Mouse (Mus musculus): ENCODE measurements around the gene Crxos. TPM values are rescaled to one million over a fixed set of nuclear protein-coding genes. Genes with fewer than 3 reads are reported as not detected.
A peak's percentile ranks its signal among the peaks of the same experiment; 100 is the strongest.

The Crxos gene
- polyA plus RNA-seq, 1 experiment: not detected

DNA sequence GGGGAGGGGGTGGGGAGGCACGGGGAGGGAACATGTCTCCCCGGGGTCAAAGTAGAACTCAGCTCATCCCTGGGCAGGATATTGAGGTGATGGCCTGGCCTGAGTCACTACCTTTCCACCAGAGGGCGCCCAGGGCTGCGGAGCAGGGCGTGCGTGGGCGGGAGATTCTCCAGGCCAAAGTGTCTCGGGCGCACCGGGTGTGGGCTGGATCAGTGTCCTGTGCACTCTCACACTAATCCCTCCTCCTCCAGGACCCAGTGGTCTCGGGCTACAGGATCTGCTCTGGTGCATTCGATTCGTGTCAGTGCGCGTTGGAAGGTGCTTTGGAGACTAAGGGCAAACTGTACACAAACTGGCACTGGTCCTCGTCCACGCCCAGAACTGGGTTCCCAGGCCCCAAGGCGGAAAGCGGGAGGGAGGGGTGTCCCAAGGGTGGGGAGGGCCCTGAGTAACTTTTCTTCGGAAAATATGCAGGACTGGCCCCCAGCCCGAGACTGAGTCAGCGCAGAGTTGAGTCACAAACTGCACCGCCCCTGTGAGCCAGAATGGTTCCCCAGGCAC is 66.0 kb downstream of the Crxos start:
- H3K4me3 ChIP-seq (ENCODE audit: low read depth, low read length): peak overlapping the region; percentile 38
- H3K27me3 ChIP-seq (ENCODE audit: control insufficient read depth, insufficient read depth, low read length, poor library complexity, severe bottlenecking): no peaks in the 10 kb centered on the region
- H3K27ac ChIP-seq (ENCODE audit: insufficient read depth, low read length): no peak overlapping the region

DNA sequence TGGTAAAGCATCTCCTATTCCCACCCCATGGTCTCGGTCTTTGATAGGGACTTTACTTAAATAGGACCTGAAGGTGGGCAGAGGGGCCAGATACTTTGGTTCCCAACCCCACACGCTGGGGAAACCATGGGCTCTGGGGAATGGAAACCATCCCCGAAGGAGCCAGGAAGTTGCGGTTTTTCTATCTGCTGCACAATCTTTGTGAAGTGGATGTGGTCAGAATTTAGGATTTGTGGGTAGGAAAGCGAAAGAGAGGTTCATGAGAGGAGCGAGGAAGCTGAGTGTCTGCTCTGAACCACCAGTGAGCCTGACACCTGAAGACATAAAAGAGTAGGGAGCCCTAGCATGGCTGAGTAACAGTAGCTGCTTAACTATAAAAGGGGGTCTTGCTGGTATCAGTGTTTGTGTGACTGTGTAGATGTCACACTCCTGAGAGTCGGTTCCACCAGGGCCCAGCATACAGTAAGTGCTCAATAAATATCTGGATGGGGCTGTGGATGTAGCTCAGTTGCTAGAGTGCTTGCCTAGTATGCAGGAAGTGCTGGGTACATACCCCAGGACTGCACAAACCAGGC is 66.9 kb downstream of the Crxos start:
- H3K9ac ChIP-seq (ENCODE audit: low read depth, poor library complexity, severe bottlenecking): no peak overlapping the region
- peaks cover 1% of the 10 kb centered on the region for H3K36me3 ChIP-seq (ENCODE audit: control insufficient read depth, insufficient read depth, low read length, poor library complexity, severe bottlenecking)
- no peaks in the 10 kb centered on the region for H3K9me3 ChIP-seq (replicated peaks; ENCODE audit: control insufficient read depth, insufficient read depth, low read length, poor library complexity, severe bottlenecking)

More for the DNA sequence above, 66.0 kb downstream of the Crxos start:
- TF ChIP-seq CTCF (IDR thresholded peaks at IDR 0.05; ENCODE audit: low read depth, low read length): peak; percentile 78
- TF ChIP-seq POLR2A (IDR thresholded peaks at IDR 0.05; ENCODE audit: insufficient read depth, low read length): no peak
- H3K4me1 ChIP-seq (ENCODE audit: control insufficient read depth, insufficient read depth, low read length): peaks cover 3% of the 10 kb centered on the region
- H3K9me3 ChIP-seq (replicated peaks; ENCODE audit: control insufficient read depth, insufficient read depth, low read length, poor library complexity, severe bottlenecking): no peaks in the 10 kb centered on the region
- peak overlapping the region; percentile 10 for H3K9ac ChIP-seq (ENCODE audit: low read depth, poor library complexity, severe bottlenecking)
- peaks cover 10% of the 10 kb centered on the region for H3K36me3 ChIP-seq (ENCODE audit: control insufficient read depth, insufficient read depth, low read length, poor library complexity, severe bottlenecking)

DNA sequence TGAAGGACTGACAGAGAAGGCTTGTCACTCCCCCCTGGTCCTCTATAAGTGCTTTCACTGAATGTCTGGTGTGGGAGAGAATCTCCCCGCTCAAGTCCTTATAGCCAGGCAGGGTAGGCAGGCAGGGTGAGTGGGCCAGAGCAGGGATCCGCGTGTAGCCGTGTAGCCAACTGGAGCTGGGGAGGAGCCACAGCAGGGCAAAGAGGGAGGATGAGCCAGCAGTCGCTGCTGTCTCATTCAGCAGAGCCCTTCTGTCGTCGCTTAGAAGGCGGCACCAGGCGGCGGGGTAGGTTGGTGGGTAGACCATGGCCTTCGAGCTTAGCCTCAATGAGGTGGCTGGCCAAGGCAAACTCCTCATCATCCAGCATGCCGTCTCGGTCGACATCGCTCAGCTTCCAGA is 67.6 kb downstream of the Crxos start:
- no peaks in the 10 kb centered on the region for H3K36me3 ChIP-seq (ENCODE audit: control insufficient read depth, insufficient read depth, low read length, poor library complexity, severe bottlenecking)
- no peak overlapping the region; the same call in 1 of the 2 replicates for H3K4me3 ChIP-seq (ENCODE audit: low read depth, low read length)
- no peaks in the 10 kb centered on the region for H3K27me3 ChIP-seq (ENCODE audit: control insufficient read depth, insufficient read depth, low read length, poor library complexity, severe bottlenecking)
- no peak overlapping the region for H3K9ac ChIP-seq (ENCODE audit: low read depth, poor library complexity, severe bottlenecking)
- H3K9me3 ChIP-seq (replicated peaks; ENCODE audit: control insufficient read depth, insufficient read depth, low read length, poor library complexity, severe bottlenecking): no peaks in the 10 kb centered on the region
- peaks cover 5% of the 10 kb centered on the region for H3K4me1 ChIP-seq (ENCODE audit: control insufficient read depth, insufficient read depth, low read length)
- no peak overlapping the region for H3K27ac ChIP-seq (ENCODE audit: insufficient read depth, low read length)
- TF ChIP-seq POLR2A (IDR thresholded peaks at IDR 0.05; ENCODE audit: insufficient read depth, low read length) (no peak), EP300 (IDR thresholded peaks at IDR 0.05; ENCODE audit: insufficient read depth, low read depth, low read length) (no peak), CTCF (IDR thresholded peaks at IDR 0.05; ENCODE audit: low read depth, low read length) (no peak)

More for the DNA sequence above, 66.9 kb downstream of the Crxos start:
- TF ChIP-seq POLR2A (IDR thresholded peaks at IDR 0.05; ENCODE audit: insufficient read depth, low read length) (no peak), EP300 (IDR thresholded peaks at IDR 0.05; ENCODE audit: insufficient read depth, low read depth, low read length) (no peak), CTCF (IDR thresholded peaks at IDR 0.05; ENCODE audit: low read depth, low read length) (no peak)
- no peak overlapping the region for H3K27ac ChIP-seq (ENCODE audit: insufficient read depth, low read length)
- H3K4me1 ChIP-seq (ENCODE audit: control insufficient read depth, insufficient read depth, low read length): peaks cover 3% of the 10 kb centered on the region
- H3K27me3 ChIP-seq (ENCODE audit: control insufficient read depth, insufficient read depth, low read length, poor library complexity, severe bottlenecking): no peaks in the 10 kb centered on the region
- no peak overlapping the region for H3K4me3 ChIP-seq (ENCODE audit: low read depth, low read length)

DNA sequence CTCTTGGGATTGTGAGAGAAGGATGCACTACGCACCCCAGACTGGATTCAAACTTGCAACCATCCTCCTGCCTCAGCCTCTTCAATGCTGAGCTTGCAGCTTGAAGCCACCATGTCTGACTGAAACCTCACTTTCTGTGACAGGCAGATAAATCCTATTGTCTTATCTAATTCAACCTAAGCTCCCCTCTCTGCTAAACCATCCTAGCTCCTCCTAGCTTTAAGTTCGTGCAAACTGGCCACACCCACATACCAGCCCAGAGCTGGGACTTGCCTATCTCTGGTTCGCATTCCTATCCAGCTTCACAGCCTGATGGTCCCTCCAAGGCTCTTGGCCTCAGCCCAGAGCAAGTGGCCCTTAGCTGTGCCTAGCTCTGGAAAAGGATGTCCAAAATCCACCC is 70.0 kb downstream of the Crxos start:
- Histone ChIP-seq H3K27me3 (ENCODE audit: control insufficient read depth, insufficient read depth, low read length, poor library complexity, severe bottlenecking) (no peaks in the 10 kb centered on the region), H3K36me3 (ENCODE audit: control insufficient read depth, insufficient read depth, low read length, poor library complexity, severe bottlenecking) (no peaks in the 10 kb centered on the region), H3K4me1 (ENCODE audit: control insufficient read depth, insufficient read depth, low read length) (peaks cover 5% of the 10 kb centered on the region), H3K9me3 (replicated peaks; ENCODE audit: control insufficient read depth, insufficient read depth, low read length, poor library complexity, severe bottlenecking) (no peaks in the 10 kb centered on the region), H3K4me3 (ENCODE audit: low read depth, low read length) (no peak overlapping the region), H3K9ac (ENCODE audit: low read depth, poor library complexity, severe bottlenecking) (no peak overlapping the region), H3K27ac (ENCODE audit: insufficient read depth, low read length) (no peak overlapping the region)
- TF ChIP-seq EP300 (IDR thresholded peaks at IDR 0.05; ENCODE audit: insufficient read depth, low read depth, low read length): no peak
- TF ChIP-seq CTCF (IDR thresholded peaks at IDR 0.05; ENCODE audit: low read depth, low read length): no peak
- TF ChIP-seq POLR2A (IDR thresholded peaks at IDR 0.05; ENCODE audit: insufficient read depth, low read length): no peak

Other genes with a start within 250 kb of the Crxos start
- not detected in 2 replicates for gene Obox3, start 242.7 kb upstream of the Crxos start, polyA plus RNA-seq (2011; ENCODE audit: insufficient read depth, insufficient read length, low read depth, missing spikeins)
- not detected in 2 replicates for gene Obox5, start 132.5 kb upstream of the Crxos start, polyA plus RNA-seq (2011; ENCODE audit: insufficient read depth, insufficient read length, low read depth, missing spikeins)
- not detected in 2 replicates for gene Obox6, start 42.9 kb upstream of the Crxos start, polyA plus RNA-seq (2011; ENCODE audit: insufficient read depth, insufficient read length, low read depth, missing spikeins)
- not detected in 2 replicates for gene Crx, start 2.6 kb upstream of the Crxos start, polyA plus RNA-seq (2011; ENCODE audit: insufficient read depth, insufficient read length, low read depth, missing spikeins)
- 93.1 and 101 TPM in 2 replicates for gene Selenow, start 39.8 kb downstream of the Crxos start, polyA plus RNA-seq (2011; ENCODE audit: insufficient read depth, insufficient read length, low read depth, missing spikeins)
- gene Nop53, start 63.5 kb downstream of the Crxos start, polyA plus RNA-seq (2011; ENCODE audit: insufficient read depth, insufficient read length, low read depth, missing spikeins): 283 and 299 TPM in 2 replicates
- 4.6 and 4.9 TPM in 2 replicates for gene Ehd2, start 85.0 kb downstream of the Crxos start, polyA plus RNA-seq (2011; ENCODE audit: insufficient read depth, insufficient read length, low read depth, missing spikeins)
- 10.2 and 21.9 TPM in 2 replicates for gene Bicra, start 165.3 kb downstream of the Crxos start, polyA plus RNA-seq (2011; ENCODE audit: insufficient read depth, insufficient read length, low read depth, missing spikeins)
- gene Zfp541, start 179.2 kb downstream of the Crxos start, polyA plus RNA-seq (2011; ENCODE audit: insufficient read depth, insufficient read length, low read depth, missing spikeins): not detected in 2 replicates
- gene Napa, start 215.8 kb downstream of the Crxos start, polyA plus RNA-seq (2011; ENCODE audit: insufficient read depth, insufficient read length, low read depth, missing spikeins): 105 and 107 TPM in 2 replicates
- gene Kptn, start 237.3 kb downstream of the Crxos start, polyA plus RNA-seq (2011; ENCODE audit: insufficient read depth, insufficient read length, low read depth, missing spikeins): 8.5 and 8.7 TPM in 2 replicates
- gene Slc8a2, start 247.2 kb downstream of the Crxos start, polyA plus RNA-seq (2011; ENCODE audit: insufficient read depth, insufficient read length, low read depth, missing spikeins): 4.1 and 4.5 TPM in 2 replicates